Mouse (Mus musculus): Measurements from ENCODE around the gene AW209491. TPM values are rescaled to one million over a fixed set of nuclear protein-coding genes. Genes with fewer than 3 reads are reported as not detected.
A peak's percentile ranks its signal among the peaks of the same experiment; 100 is the strongest.

Gene AW209491
- 27.5 TPM in 2 replicates for polyA plus RNA-seq (2015; fragmentation: Nextera tagmentation; extraction: Ambion mirVana)

DNA sequence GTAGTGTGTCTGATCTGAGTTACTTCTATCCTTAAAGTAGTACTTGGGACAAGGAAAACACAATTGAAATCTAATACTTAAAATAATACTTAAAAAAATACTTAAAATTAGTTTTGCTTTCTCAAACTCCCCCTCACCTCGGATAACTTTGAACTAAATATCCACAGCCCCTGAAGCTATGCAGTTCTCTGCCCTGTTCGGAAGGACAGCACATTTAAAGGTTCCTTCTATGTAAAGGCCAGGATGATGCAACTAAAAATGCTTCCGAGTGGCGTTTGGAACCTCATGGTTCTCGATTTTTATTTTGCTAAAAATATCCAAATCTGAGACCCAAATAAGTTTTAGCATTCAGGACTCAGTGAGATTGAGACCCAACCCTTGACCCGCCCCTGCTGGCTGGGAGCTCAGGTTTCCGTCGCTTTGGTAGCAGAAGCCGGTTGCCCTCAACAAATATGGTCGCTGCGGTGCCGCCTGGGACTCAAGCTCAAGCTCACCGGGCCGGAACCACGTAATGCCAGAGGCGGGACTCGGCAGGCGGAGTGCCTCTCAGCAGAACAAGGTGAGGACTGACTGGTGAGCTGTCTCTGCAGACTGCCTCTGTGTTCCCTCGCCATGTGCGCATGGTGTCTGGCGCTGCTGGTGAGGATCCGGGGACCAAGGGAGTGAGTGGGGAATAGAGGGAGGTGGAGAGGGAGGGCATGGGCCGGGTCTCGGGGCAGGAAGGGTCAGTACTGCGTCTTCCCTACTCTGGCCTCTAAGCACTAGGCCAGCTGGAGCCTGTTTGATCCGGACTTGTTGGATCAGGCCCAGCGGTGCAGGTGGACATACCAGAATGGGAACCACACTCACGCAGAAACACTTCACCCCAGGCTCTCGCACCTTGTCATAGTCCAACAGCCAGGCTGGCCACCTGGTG, at the start of gene AW209491:
AW209491 (plus strand) TSS at position 429 of the 916 bp plus-strand sequence.
- Histone ChIP-seq H3K27me3 (ENCODE audit: control insufficient read depth, insufficient read depth, low read length) (no peaks in the 10 kb centered on the region), H3K4me3 (replicated peaks; ENCODE audit: low read length) (peak within 1 kb of the TSS; percentile 73), H3K9ac (ENCODE audit: low read length) (peak within 1 kb of the TSS; percentile 82), H3K4me1 (ENCODE audit: control insufficient read depth, insufficient read depth, low read length) (peaks cover 2% of the 10 kb centered on the region; the same call in 1 of the 2 replicates), H3K27ac (ENCODE audit: low read length) (peak within 1 kb of the TSS; percentile 53; the same call in 1 of the 2 replicates), H3K9me3 (replicated peaks; ENCODE audit: control insufficient read depth, low read length) (no peaks in the 10 kb centered on the region), H3K36me3 (ENCODE audit: control insufficient read depth, insufficient read depth, low read length) (no peaks in the 10 kb centered on the region), H3K4me2 (ENCODE audit: low read depth, low read length) (peak within 1 kb of the TSS; percentile 59)
- peak; percentile 97 for ATAC-seq (ENCODE audit: insufficient read depth, low FRiP score)
- under 1% methylated on average over 29 of the region's 29 CpGs for WGBS

DNA sequence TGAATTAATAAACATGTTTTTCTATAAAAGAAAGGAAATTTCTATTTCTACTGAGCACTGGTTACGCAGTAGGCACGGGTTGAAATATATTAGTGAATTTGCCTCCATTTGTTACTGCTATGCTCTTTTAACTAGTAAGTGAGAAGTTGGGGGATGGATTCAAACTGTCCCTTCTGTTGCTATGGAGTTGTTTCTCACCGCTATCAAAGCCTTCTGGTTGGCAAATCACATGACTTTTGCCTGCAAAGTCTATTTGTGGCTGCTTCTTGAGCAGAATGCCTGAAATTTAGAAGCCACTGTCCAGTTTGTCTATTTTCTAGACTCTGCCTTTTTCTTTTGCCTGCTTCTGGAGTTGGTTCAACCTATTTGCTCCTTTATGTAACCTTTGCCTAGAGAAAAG, 49.6 kb upstream of the AW209491 start:
- WGBS = 77% methylated on average over 3 of the region's 3 CpGs
- no peak for ATAC-seq (ENCODE audit: insufficient read depth, low FRiP score)
- Histone ChIP-seq H3K9me3 (replicated peaks; ENCODE audit: control insufficient read depth, low read length) (no peaks in the 10 kb centered on the region), H3K27me3 (ENCODE audit: control insufficient read depth, insufficient read depth, low read length) (no peaks in the 10 kb centered on the region), H3K9ac (ENCODE audit: low read length) (no peak overlapping the region), H3K4me1 (ENCODE audit: control insufficient read depth, insufficient read depth, low read length) (no peaks in the 10 kb centered on the region), H3K4me2 (ENCODE audit: low read depth, low read length) (no peak overlapping the region), H3K27ac (ENCODE audit: low read length) (no peak overlapping the region), H3K4me3 (replicated peaks; ENCODE audit: low read length) (no peak overlapping the region), H3K36me3 (ENCODE audit: control insufficient read depth, insufficient read depth, low read length) (no peaks in the 10 kb centered on the region)

DNA sequence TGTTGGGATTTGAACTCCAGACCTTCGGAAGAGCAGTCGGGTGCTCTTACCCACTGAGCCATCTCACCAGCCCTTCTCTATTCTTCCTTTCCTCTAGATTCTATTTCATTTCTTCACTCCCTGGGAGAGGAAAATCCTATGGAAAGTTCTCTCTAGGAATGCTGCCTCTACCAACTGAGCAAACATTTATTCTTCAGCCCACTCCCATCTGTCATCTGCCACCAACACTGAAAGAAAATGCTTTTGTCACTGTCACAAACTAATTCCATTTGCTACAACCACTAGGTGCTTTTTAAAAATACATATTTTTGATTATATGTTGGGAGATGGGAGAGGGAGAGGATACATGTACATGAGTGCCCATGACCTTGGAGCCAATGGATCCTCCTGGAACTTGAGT, 27.2 kb upstream of the AW209491 start:
- Histone ChIP-seq H3K27ac (ENCODE audit: low read length) (no peak overlapping the region), H3K36me3 (ENCODE audit: control insufficient read depth, insufficient read depth, low read length) (no peaks in the 10 kb centered on the region), H3K4me3 (replicated peaks; ENCODE audit: low read length) (no peak overlapping the region), H3K9me3 (replicated peaks; ENCODE audit: control insufficient read depth, low read length) (no peaks in the 10 kb centered on the region), H3K27me3 (ENCODE audit: control insufficient read depth, insufficient read depth, low read length) (no peaks in the 10 kb centered on the region), H3K4me2 (ENCODE audit: low read depth, low read length) (no peak overlapping the region), H3K4me1 (ENCODE audit: control insufficient read depth, insufficient read depth, low read length) (no peaks in the 10 kb centered on the region), H3K9ac (ENCODE audit: low read length) (no peak overlapping the region)
- no peak for ATAC-seq (ENCODE audit: insufficient read depth, low FRiP score)
- 95% methylated on average over 2 of the region's 2 CpGs for WGBS

DNA sequence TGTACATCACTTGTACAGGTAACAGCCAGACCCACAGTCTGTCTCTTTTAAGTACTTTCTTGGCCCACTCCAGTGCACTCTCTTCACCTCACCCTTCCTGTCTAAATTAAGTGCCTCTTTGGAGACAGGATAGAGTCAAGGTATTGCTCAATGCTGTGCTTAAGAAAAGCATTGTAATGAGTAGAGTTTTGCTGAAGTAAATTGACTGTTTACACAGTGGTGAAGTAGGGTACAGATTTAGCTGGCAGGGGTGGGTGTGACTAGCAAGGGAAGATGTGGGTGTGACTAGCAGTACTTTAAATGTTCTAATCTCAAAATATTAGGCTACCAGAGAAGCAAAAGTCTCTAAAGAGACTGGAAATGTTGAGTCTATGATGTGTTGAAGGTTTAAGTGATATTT, 22.3 kb upstream of the AW209491 start:
- Histone ChIP-seq H3K4me3 (replicated peaks; ENCODE audit: low read length) (no peak overlapping the region), H3K9ac (ENCODE audit: low read length) (no peak overlapping the region), H3K36me3 (ENCODE audit: control insufficient read depth, insufficient read depth, low read length) (no peaks in the 10 kb centered on the region), H3K9me3 (replicated peaks; ENCODE audit: control insufficient read depth, low read length) (no peaks in the 10 kb centered on the region), H3K4me1 (ENCODE audit: control insufficient read depth, insufficient read depth, low read length) (peaks cover 8% of the 10 kb centered on the region), H3K27me3 (ENCODE audit: control insufficient read depth, insufficient read depth, low read length) (no peaks in the 10 kb centered on the region), H3K4me2 (ENCODE audit: low read depth, low read length) (no peak overlapping the region), H3K27ac (ENCODE audit: low read length) (no peak overlapping the region)
- ATAC-seq (ENCODE audit: insufficient read depth, low FRiP score) = peak; percentile 47; the same call in 1 of the 2 replicates

DNA sequence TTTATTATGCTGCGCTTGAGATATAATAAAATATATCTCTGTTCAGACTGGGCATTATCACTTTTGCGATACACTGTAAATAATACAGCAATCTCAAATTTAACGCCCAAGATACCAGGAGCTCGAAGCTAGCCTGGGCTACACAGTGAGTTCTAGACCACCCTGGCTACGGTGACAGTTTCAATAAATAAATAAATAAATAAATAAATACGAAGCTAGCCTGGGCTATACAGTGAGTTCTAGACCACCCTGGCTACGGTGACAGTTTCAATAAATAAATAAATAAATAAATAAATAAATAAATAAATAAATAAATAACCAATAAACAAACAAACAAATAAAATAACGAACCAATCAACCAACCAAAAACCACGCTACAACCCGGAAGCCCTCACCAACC, 17.5 kb upstream of the AW209491 start:
- H3K36me3 ChIP-seq (ENCODE audit: control insufficient read depth, insufficient read depth, low read length) = 0 out of 2 replicates have a peak, but pooled peaks cover 6% of the 10 kb centered on the region
- H3K27ac ChIP-seq (ENCODE audit: low read length) = peak overlapping the region; percentile 86
- peak overlapping the region; percentile 66 for H3K4me2 ChIP-seq (ENCODE audit: low read depth, low read length)
- WGBS = 6% methylated on average over 10 of the region's 10 CpGs
- H3K9ac ChIP-seq (ENCODE audit: low read length) = peak overlapping the region; percentile 87
- H3K4me1 ChIP-seq (ENCODE audit: control insufficient read depth, insufficient read depth, low read length) = peaks cover 10% of the 10 kb centered on the region
- H3K9me3 ChIP-seq (replicated peaks; ENCODE audit: control insufficient read depth, low read length) = no peaks in the 10 kb centered on the region
- H3K4me3 ChIP-seq (replicated peaks; ENCODE audit: low read length) = peak overlapping the region; percentile 77
- ATAC-seq (ENCODE audit: insufficient read depth, low FRiP score) = peak; percentile 57
- no peaks in the 10 kb centered on the region for H3K27me3 ChIP-seq (ENCODE audit: control insufficient read depth, insufficient read depth, low read length)

DNA sequence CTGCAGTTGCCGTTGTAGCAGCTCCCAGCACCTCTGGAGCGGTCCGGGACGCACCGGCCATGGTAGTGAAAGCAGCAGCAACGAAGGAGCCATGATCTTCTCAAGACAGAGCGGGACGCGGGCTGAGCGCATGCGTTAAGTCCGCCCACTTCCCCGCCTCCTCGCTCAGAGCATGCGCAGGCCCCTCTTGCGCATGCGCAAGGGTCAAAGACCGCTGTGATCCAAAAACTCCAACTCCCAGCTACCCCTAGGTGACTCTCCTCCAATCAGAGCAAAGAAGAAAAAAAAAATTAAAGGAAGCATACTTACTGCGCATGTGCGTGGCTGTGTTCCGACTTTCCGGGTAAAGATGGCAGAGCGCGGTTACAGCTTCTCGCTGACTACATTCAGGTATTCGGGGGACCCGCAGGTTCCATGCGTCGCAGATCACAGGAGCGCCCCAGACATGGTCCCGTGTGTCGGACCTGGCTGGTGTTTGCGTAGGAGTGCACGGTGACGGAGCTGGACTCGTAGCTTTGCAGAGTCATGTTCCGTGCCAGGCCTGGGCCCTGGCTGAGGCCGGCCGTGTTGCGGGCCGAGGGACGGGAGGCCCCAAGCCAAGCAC, 16.9 kb upstream of the AW209491 start, which contains the start of the genes Mrpl32 and Psma2:
Mrpl32 (minus strand) TSS at position 240 of the 604 bp plus-strand sequence.
Psma2 (plus strand) TSS at position 315 of the 604 bp plus-strand sequence.
- peaks cover 10% of the 10 kb centered on the region for H3K4me1 ChIP-seq (ENCODE audit: control insufficient read depth, insufficient read depth, low read length)
- no peaks in the 10 kb centered on the region for H3K27me3 ChIP-seq (ENCODE audit: control insufficient read depth, insufficient read depth, low read length)
- ATAC-seq (ENCODE audit: insufficient read depth, low FRiP score) = peak; percentile 99
- H3K9me3 ChIP-seq (replicated peaks; ENCODE audit: control insufficient read depth, low read length) = no peaks in the 10 kb centered on the region
- peak within 1 kb of the TSS; percentile 89 for H3K9ac ChIP-seq (ENCODE audit: low read length)
- under 1% methylated on average over 42 of the region's 42 CpGs for WGBS
- H3K4me3 ChIP-seq (replicated peaks; ENCODE audit: low read length) = peak within 1 kb of the TSS; percentile 77
- peak within 1 kb of the TSS; percentile 86 for H3K27ac ChIP-seq (ENCODE audit: low read length)
- peak within 1 kb of the TSS; percentile 66 for H3K4me2 ChIP-seq (ENCODE audit: low read depth, low read length)
- H3K36me3 ChIP-seq (ENCODE audit: control insufficient read depth, insufficient read depth, low read length) = 0 out of 2 replicates have a peak, but pooled peaks cover 6% of the 10 kb centered on the region

DNA sequence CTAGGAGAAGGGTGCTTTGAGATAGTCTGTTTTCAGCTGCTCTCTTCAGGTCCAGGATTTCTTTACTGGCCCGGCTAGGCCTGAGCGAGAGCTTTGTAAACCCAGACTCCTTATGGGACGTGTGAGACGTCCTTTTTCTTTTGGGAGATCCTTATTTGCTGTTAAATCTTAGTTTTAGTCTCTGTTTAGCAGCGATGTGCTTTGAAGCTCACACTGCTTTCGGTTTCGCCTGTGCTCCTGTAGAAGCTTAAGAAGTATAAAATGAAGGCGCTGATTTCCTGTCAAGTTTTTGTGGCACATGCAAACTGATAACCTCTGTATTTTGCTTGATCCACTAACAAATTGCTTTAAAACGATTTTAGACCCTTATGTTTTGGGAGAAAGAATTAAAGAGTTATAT, 16.4 kb upstream of the AW209491 start:
- H3K27ac ChIP-seq (ENCODE audit: low read length) = peak overlapping the region; percentile 54; the same call in 1 of the 2 replicates
- H3K27me3 ChIP-seq (ENCODE audit: control insufficient read depth, insufficient read depth, low read length) = no peaks in the 10 kb centered on the region
- H3K4me1 ChIP-seq (ENCODE audit: control insufficient read depth, insufficient read depth, low read length) = peaks cover 10% of the 10 kb centered on the region
- peak overlapping the region; percentile 56 for H3K4me2 ChIP-seq (ENCODE audit: low read depth, low read length)
- peak overlapping the region; percentile 89 for H3K9ac ChIP-seq (ENCODE audit: low read length)
- no peaks in the 10 kb centered on the region for H3K9me3 ChIP-seq (replicated peaks; ENCODE audit: control insufficient read depth, low read length)
- WGBS = 2% methylated on average over 9 of the region's 9 CpGs
- no peak for ATAC-seq (ENCODE audit: insufficient read depth, low FRiP score)
- peak overlapping the region; percentile 77 for H3K4me3 ChIP-seq (replicated peaks; ENCODE audit: low read length)
- H3K36me3 ChIP-seq (ENCODE audit: control insufficient read depth, insufficient read depth, low read length) = 0 out of 2 replicates have a peak, but pooled peaks cover 6% of the 10 kb centered on the region

DNA sequence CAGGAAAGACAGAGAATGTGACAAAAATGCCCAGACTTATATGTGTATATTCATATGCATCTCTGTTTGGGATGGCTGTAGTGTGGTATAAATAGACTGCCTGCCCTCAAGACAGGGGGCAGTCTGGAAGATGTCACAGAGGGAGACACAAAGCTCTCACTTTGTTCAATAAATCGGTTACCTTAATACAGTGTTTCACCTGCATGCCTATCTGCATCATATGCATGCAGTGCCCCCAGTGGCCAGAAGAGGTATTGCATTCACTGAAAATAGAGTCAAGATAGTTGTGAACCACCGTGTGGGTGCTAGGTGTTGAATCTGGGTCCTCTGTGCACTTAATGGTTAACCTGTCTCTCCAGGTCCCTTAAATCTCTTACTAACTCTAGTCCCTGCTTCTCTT, 11.2 kb upstream of the AW209491 start:
- Histone ChIP-seq H3K4me1 (ENCODE audit: control insufficient read depth, insufficient read depth, low read length) (0 out of 2 replicates have a peak, but pooled peaks cover 2% of the 10 kb centered on the region), H3K27ac (ENCODE audit: low read length) (no peak overlapping the region), H3K4me3 (replicated peaks; ENCODE audit: low read length) (no peak overlapping the region), H3K36me3 (ENCODE audit: control insufficient read depth, insufficient read depth, low read length) (peaks cover 23% of the 10 kb centered on the region; the same call in 1 of the 2 replicates), H3K27me3 (ENCODE audit: control insufficient read depth, insufficient read depth, low read length) (no peaks in the 10 kb centered on the region), H3K9me3 (replicated peaks; ENCODE audit: control insufficient read depth, low read length) (no peaks in the 10 kb centered on the region), H3K9ac (ENCODE audit: low read length) (no peak overlapping the region), H3K4me2 (ENCODE audit: low read depth, low read length) (no peak overlapping the region)
- 45% methylated on average over 2 of the region's 2 CpGs for WGBS
- no peak for ATAC-seq (ENCODE audit: insufficient read depth, low FRiP score)

DNA sequence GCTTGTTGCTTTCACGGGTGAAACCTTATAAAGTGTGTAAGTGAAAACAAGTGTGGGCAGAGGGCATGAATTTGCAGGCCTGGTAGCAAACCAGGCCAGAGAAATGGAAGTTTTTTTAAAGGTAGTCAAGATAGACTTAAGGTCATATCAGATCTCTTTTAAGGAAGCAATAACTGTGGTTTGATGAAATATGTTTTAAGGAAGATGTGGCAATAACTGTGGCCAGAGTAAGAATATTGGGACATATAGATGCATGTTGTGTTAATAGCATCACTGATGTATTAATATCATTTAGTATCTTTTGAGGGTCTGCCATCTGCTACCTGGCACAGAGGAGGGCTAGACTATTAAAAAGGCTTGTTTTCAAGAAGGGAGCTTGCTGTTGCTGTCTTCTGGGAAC, 10.0 kb downstream of the AW209491 start:
- H3K9ac ChIP-seq (ENCODE audit: low read length) = no peak overlapping the region
- WGBS = 37% methylated on average over 1 of the region's 1 CpGs
- no peaks in the 10 kb centered on the region for H3K9me3 ChIP-seq (replicated peaks; ENCODE audit: control insufficient read depth, low read length)
- no peaks in the 10 kb centered on the region for H3K4me1 ChIP-seq (ENCODE audit: control insufficient read depth, insufficient read depth, low read length)
- no peak overlapping the region for H3K4me3 ChIP-seq (replicated peaks; ENCODE audit: low read length)
- H3K27me3 ChIP-seq (ENCODE audit: control insufficient read depth, insufficient read depth, low read length) = no peaks in the 10 kb centered on the region
- H3K27ac ChIP-seq (ENCODE audit: low read length) = no peak overlapping the region
- ATAC-seq (ENCODE audit: insufficient read depth, low FRiP score) = no peak
- H3K4me2 ChIP-seq (ENCODE audit: low read depth, low read length) = no peak overlapping the region
- peaks cover 14% of the 10 kb centered on the region; the same call in 1 of the 2 replicates for H3K36me3 ChIP-seq (ENCODE audit: control insufficient read depth, insufficient read depth, low read length)
